Mouse (Mus musculus): ENCODE measurements around the gene Zfp790. TPM values are rescaled to one million over a fixed set of nuclear protein-coding genes. Genes with fewer than 3 reads are reported as not detected.

The Zfp790 gene
- 10 to 100 TPM; 18.9 to 23.2 TPM for total RNA-seq (2021)
- long read RNA-seq, transcript Zfp790-201 (5 exons, 3,376 nt) = major isoform, 5 of 8 reads
- long read RNA-seq, partial matches to known transcripts = 0 of 8 reads
- long read RNA-seq, other reads (novel, unspliced or antisense) = 3 of 8 reads

GRCm38 (mm10) chr7:29815910-29816429 lies at the start of gene Zfp790:
Gene Zfp790, plus strand, starts transcription at chr7:29816114.
- peak; percentile 81 to 84 for DNase-seq (ENCODE audit: low spot score in 2 of 2)

- DNase-seq (ENCODE audit: low spot score in 2 of 2) = peak; percentile 80 to 84
These were observed 48.7 kb upstream of the Zfp790 start for GRCm38 (mm10) chr7:29767058-29767686.

- peak; percentile 80 to 85 for DNase-seq (ENCODE audit: low spot score in 2 of 2)
These were observed 47.6 kb upstream of the Zfp790 start, which contains the start of gene Zfp84 for GRCm38 (mm10) chr7:29768090-29768900. Gene Zfp84, plus strand, starts transcription at chr7:29768552.

GRCm38 (mm10) chr7:29768980-29769379 lies 46.9 kb upstream of the Zfp790 start:
- no peak for DNase-seq (ENCODE audit: low spot score in 2 of 2)

- DNase-seq (ENCODE audit: low spot score in 2 of 2) = no peak
These were observed 42.4 kb upstream of the Zfp790 start for GRCm38 (mm10) chr7:29773503-29773902.

- DNase-seq (ENCODE audit: low spot score in 2 of 2) = no peak
These were observed 41.5 kb upstream of the Zfp790 start for GRCm38 (mm10) chr7:29774371-29774770.

GRCm38 (mm10) chr7:29776568-29776967 lies 39.3 kb upstream of the Zfp790 start:
- no peak for DNase-seq (ENCODE audit: low spot score in 2 of 2)

- DNase-seq (ENCODE audit: low spot score in 2 of 2) = no peak
These were observed 38.5 kb upstream of the Zfp790 start for GRCm38 (mm10) chr7:29777372-29777771.

- DNase-seq (ENCODE audit: low spot score in 2 of 2) = peak; percentile 82 to 88
These were observed 31.9 kb upstream of the Zfp790 start, which contains the start of gene Zfp30 for GRCm38 (mm10) chr7:29783871-29784551. Gene Zfp30, plus strand, starts transcription at chr7:29783998.

GRCm38 (mm10) chr7:29785023-29785422 lies 30.9 kb upstream of the Zfp790 start:
- no peak for DNase-seq (ENCODE audit: low spot score in 2 of 2)

- DNase-seq (ENCODE audit: low spot score in 2 of 2) = no peak
These were observed 30.0 kb upstream of the Zfp790 start for GRCm38 (mm10) chr7:29785888-29786287.

- no peak for DNase-seq (ENCODE audit: low spot score in 2 of 2)
These were observed 23.0 kb upstream of the Zfp790 start for GRCm38 (mm10) chr7:29792906-29793305.

GRCm38 (mm10) chr7:29807046-29807445 lies 8.9 kb upstream of the Zfp790 start:
- DNase-seq (ENCODE audit: low spot score in 2 of 2) = no peak

GRCm38 (mm10) chr7:29812244-29812643 lies 3.7 kb upstream of the Zfp790 start:
- no peak for DNase-seq (ENCODE audit: low spot score in 2 of 2)

GRCm38 (mm10) chr7:29814381-29814780 lies 1.5 kb upstream of the Zfp790 start:
- no peak for DNase-seq (ENCODE audit: low spot score in 2 of 2)

GRCm38 (mm10) chr7:29815061-29815784 lies 691 bp upstream of the Zfp790 start:
- no peak for DNase-seq (ENCODE audit: low spot score in 2 of 2)

- peak; percentile 72 to 74 for DNase-seq (ENCODE audit: low spot score in 2 of 2)
These were observed 2.8 kb downstream of the Zfp790 start for GRCm38 (mm10) chr7:29818619-29819254.

GRCm38 (mm10) chr7:29828001-29828400 lies 12.1 kb downstream of the Zfp790 start:
- DNase-seq (ENCODE audit: low spot score in 2 of 2) = no peak

GRCm38 (mm10) chr7:29829804-29830203 lies 13.9 kb downstream of the Zfp790 start:
- DNase-seq (ENCODE audit: low spot score in 2 of 2) = no peak

- DNase-seq (ENCODE audit: low spot score in 2 of 2) = no peak
These were observed 20.9 kb downstream of the Zfp790 start for GRCm38 (mm10) chr7:29836816-29837215.

Data from layer of hippocampus, postnatal 10 days (tissue).